Comparison of ENCODE assay signal across 20 mouse cellular contexts in genomic region chr6:121305571-121305970, GRCm38 (mm10). TPM values are rescaled to one million over a fixed set of nuclear protein-coding genes. Genes with fewer than 3 reads are reported as not detected.
"Had no signal": no experiment of that assay in that cellular context is flagged by ENCODE, and none has a peak within 500 bp of the region (broad histone marks: within the 10 kb centered on the region; RNA-seq: fewer than 3 reads in every experiment).

No protein-coding gene starts in this region.

- H3K4me1 ChIP-seq: midbrain, embryonic 15.5 days; neural tube, embryonic 12.5 days; neural tube, embryonic 15.5 days had no signal

- H3K27ac ChIP-seq: left cerebral cortex, adult 2 months; macrophage; midbrain, embryonic 12.5 days; midbrain, embryonic 15.5 days; neural tube, embryonic 12.5 days; neural tube, embryonic 15.5 days; stomach, postnatal 0 days had no signal

- H3K36me3 ChIP-seq: liver, embryonic 13.5 days; midbrain, embryonic 12.5 days; midbrain, embryonic 15.5 days; neural tube, embryonic 12.5 days; neural tube, embryonic 15.5 days had no signal

- H3K27me3 ChIP-seq: midbrain, embryonic 15.5 days; neural tube, embryonic 12.5 days; neural tube, embryonic 15.5 days had no signal

- DNase-seq: kidney, adult 18-20 months; layer of hippocampus, postnatal 36 days; liver, embryonic 13.5 days; lung, embryonic 14.5 days; right cerebral cortex, adult 18-20 months; right cerebral cortex, postnatal 14 days; right cerebral cortex, postnatal 4 days; thymus, adult 2 months; thymus, postnatal 14 days; thymus, postnatal 4 days had no signal

- H3K9ac ChIP-seq: liver, embryonic 13.5 days; lung, embryonic 14.5 days; midbrain, embryonic 12.5 days; midbrain, embryonic 15.5 days; neural tube, embryonic 12.5 days; neural tube, embryonic 15.5 days had no signal

- H3K4me3 ChIP-seq: left cerebral cortex, adult 2 months; liver, embryonic 13.5 days; midbrain, embryonic 12.5 days; midbrain, embryonic 15.5 days; neural tube, embryonic 12.5 days; neural tube, embryonic 15.5 days had no signal

- ATAC-seq: lung, postnatal 0 days; midbrain, embryonic 15.5 days had no signal

- H3K9me3 ChIP-seq: liver, embryonic 13.5 days; midbrain, embryonic 12.5 days; midbrain, embryonic 15.5 days; neural tube, embryonic 12.5 days; neural tube, embryonic 15.5 days had no signal

- H3K4me2 ChIP-seq: liver, embryonic 13.5 days; lung, embryonic 14.5 days; midbrain, embryonic 12.5 days; midbrain, embryonic 15.5 days; neural tube, embryonic 12.5 days; neural tube, embryonic 15.5 days had no signal

RNA-seq across cellular contexts. Expression of gene Slc6a13, which starts 5.5 kb away (rescaled TPM):
- polyA plus RNA-seq: macrophage had no signal

RNA-seq across cellular contexts. Expression of gene Slc6a12, which starts 37.3 kb away (rescaled TPM):
- polyA plus RNA-seq: lung, embryonic 14.5 days; lung, postnatal 0 days; macrophage; stomach, embryonic 14.5 days had no signal

RNA-seq across cellular contexts. Expression of gene Usp18, which starts 59.9 kb away (rescaled TPM):
- total RNA-seq: layer of hippocampus, postnatal 10 days had no signal
